Mouse (Mus musculus) intestine, embryonic 16.5 days (tissue): ENCODE data around the gene Phyhd1. TPM values are rescaled to one million over a fixed set of nuclear protein-coding genes. Genes with fewer than 3 reads are reported as not detected.

ENCODE experiments used
- ATAC-seq: fragments of 200-750 bp; cut with Nextera tagmentation; 2 replicates; pipeline ENCODE4 v1.8.0; 2017; ENCODE audit warnings: moderate TSS enrichment, moderate library complexity
- H3K27ac ChIP-seq: fragments of 300-500 bp; sonication (generic); 2 replicates; pipeline ENCODE4 v1.5.1; 2014; ENCODE audit warnings: mild to moderate bottlenecking, low read length
- H3K27me3 ChIP-seq: fragments of 300-500 bp; sonication (generic); replicated peaks from 2 replicates; pipeline ENCODE4 v1.6.1; 2014; ENCODE audit warnings: low read length, control low read depth, mixed read lengths; ENCODE audit not compliant: control insufficient read depth, insufficient read depth
- H3K36me3 ChIP-seq: fragments of 300-500 bp; sonication (generic); 2 replicates; pipeline ENCODE4 v1.6.1; 2014; ENCODE audit warnings: low read length, control low read depth; ENCODE audit not compliant: control insufficient read depth, insufficient read depth
- H3K4me1 ChIP-seq: fragments of 300-500 bp; sonication (generic); 2 replicates; pipeline ENCODE4 v1.6.1; 2014; ENCODE audit warnings: low read length, control low read depth, mixed read lengths; ENCODE audit not compliant: control insufficient read depth, insufficient read depth
- H3K4me2 ChIP-seq: fragments of 300-500 bp; sonication (generic); 2 replicates; pipeline ENCODE4 v1.6.1; 2014; ENCODE audit warnings: low read depth, low read length, control low read depth
- H3K4me3 ChIP-seq: fragments of 300-500 bp; sonication (generic); 2 replicates; pipeline ENCODE4 v1.5.1; 2014; ENCODE audit warnings: mild to moderate bottlenecking, low read length
- H3K9ac ChIP-seq: fragments of 300-500 bp; sonication (generic); 2 replicates; pipeline ENCODE4 v1.6.1; 2014; ENCODE audit warnings: low read depth, low read length
- H3K9me3 ChIP-seq: fragments of 300-500 bp; sonication (generic); 2 replicates; pipeline ENCODE4 v1.6.1; 2016; ENCODE audit warnings: low read length, control low read depth; ENCODE audit not compliant: control insufficient read depth
- WGBS: fragments of 180-500 bp; shearing (Covaris S2); extraction: QIAGEN DNeasy Blood & Tissue Kit; methylation state at CpG from one replicate; pipeline ENCODE4 v1.1.7; 2014; 5-methylcytosine and 5-hydroxymethylcytosine counted together
- polyA plus RNA-seq: library from polyadenylated mRNA; unstranded; fragments of >200 nt; fragmentation: Nextera tagmentation; extraction: Ambion mirVana; gene quantifications from 2 replicates; pipeline ENCODE4 v1.2.1, GENCODE M21; 2015

The Phyhd1 gene
- polyA plus RNA-seq, 1 experiment from 2014 or later: 10.5 TPM

DNA sequence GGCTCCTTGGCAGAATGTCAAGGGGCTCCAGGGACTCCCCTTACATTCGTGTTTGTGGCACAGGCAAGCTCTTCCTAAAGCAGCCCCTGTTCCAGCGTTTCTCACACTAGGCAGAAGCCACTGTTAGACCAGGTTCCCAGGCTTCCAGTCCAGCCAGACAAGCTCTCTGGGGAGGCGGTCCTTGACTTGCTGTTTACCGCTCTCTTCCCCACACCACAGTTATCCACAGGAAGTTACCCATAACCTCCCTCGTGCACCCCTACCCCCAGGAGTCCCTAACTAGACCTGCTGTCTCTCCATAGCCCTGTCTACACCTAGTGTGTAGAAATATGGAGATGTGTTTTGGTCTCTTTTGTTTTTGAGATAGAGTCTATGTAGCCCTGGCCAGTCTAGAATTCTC is 12.2 kb upstream of the Phyhd1 start:
- no peak overlapping the region for H3K9ac ChIP-seq
- H3K27ac ChIP-seq: no peak overlapping the region
- no peak for ATAC-seq
- H3K4me3 ChIP-seq: no peak overlapping the region
- WGBS: 85% methylated on average over 5 of the region's 5 CpGs
- H3K36me3 ChIP-seq: peaks cover 23% of the 10 kb centered on the region
- H3K4me1 ChIP-seq: peaks cover 20% of the 10 kb centered on the region
- no peaks in the 10 kb centered on the region for H3K27me3 ChIP-seq
- no peak overlapping the region for H3K4me2 ChIP-seq
- H3K9me3 ChIP-seq: no peaks in the 10 kb centered on the region

DNA sequence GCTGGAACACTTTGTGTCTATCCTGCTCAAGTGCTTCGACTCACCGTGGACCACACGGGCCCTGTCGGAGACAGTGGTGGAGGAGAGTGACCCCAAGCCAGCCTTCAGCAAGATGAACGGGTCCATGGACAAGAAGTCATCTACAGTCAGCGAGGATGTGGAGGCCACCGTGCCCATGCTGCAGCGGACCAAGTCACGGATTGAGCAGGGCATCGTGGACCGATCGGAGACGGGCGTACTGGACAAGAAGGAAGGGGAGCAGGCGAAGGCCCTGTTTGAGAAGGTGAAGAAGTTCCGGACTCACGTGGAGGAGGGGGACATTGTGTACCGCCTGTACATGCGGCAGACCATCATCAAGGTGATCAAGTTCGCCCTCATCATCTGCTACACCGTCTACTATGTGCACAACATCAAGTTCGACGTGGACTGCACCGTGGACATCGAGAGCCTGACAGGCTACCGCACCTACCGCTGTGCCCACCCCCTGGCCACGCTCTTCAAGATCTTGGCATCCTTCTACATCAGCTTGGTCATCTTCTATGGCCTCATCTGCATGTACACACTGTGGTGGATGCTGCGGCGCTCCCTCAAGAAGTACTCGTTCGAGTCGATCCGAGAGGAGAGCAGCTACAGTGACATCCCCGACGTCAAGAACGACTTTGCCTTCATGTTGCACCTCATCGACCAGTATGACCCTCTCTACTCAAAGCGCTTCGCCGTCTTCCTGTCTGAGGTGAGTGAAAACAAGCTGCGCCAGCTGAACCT is 10.2 kb upstream of the Phyhd1 start:
- WGBS: 96% methylated on average over 42 of the region's 42 CpGs
- Histone ChIP-seq H3K9ac (no peak overlapping the region), H3K27me3 (no peaks in the 10 kb centered on the region), H3K4me1 (peaks cover 18% of the 10 kb centered on the region), H3K27ac (no peak overlapping the region), H3K36me3 (peaks cover 23% of the 10 kb centered on the region), H3K4me3 (no peak overlapping the region), H3K4me2 (no peak overlapping the region), H3K9me3 (no peaks in the 10 kb centered on the region)
- ATAC-seq: no peak

DNA sequence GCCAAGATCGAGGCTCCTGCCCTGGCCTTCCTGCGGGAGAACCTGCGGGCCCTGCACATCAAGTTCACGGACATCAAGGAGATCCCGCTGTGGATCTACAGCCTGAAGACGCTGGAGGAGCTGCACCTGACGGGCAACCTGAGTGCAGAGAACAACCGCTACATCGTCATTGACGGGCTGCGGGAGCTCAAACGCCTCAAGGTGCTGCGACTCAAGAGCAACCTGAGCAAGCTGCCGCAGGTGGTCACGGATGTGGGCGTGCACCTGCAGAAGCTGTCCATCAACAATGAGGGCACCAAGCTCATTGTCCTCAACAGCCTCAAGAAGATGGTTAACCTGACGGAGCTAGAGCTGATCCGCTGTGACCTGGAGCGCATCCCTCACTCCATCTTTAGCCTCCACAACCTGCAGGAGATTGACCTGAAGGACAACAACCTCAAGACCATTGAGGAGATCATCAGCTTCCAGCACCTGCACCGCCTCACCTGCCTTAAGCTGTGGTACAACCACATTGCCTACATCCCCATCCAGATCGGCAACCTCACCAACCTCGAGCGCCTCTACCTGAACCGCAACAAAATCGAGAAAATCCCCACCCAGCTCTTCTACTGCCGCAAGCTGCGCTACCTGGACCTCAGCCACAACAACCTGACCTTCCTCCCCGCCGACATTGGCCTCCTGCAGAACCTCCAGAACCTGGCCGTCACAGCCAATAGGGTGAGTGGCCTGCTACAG is 9.2 kb upstream of the Phyhd1 start:
- peaks cover 23% of the 10 kb centered on the region for H3K36me3 ChIP-seq

DNA sequence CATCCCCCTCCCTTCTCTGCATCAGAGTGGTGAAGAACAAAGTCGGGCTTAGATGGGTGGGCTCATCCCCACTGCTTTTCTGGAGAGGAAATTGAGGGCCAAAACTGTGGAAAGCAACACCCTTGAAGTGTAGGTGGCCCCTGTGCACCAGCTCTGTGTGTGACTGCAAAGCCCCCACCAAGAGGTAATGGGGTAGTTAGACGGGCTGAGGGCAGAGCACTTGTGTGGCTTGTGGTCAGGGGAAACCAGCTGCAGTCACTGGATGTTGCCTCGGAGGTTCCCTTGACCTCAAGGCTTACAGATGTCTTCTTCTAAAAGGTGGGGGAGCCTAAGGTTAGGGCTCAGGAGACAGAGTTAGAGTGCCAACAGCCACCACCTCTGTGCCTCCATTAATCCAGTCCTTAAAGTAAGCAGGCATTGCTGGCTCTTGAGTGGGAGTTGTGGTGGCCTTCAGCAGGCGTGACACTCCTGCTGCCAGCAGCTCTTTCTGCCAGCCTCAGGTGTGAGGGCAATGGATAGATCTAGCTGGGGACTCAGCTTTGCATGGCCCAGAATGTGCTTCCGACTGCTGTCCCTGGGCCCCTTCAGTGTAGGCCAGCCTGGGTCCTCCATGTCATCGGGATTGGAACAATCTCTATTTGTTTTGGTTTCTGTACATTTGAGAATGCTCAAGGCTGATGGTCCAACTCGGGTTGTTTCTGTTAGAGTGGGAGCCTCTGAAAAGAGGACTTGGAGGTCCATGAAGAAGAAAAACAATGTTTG is 8.1 kb upstream of the Phyhd1 start:
- ATAC-seq: no peak
- H3K36me3 ChIP-seq: peaks cover 23% of the 10 kb centered on the region
- no peaks in the 10 kb centered on the region for H3K9me3 ChIP-seq
- no peak overlapping the region for H3K9ac ChIP-seq
- H3K4me2 ChIP-seq: no peak overlapping the region
- H3K4me3 ChIP-seq: no peak overlapping the region
- no peak overlapping the region for H3K27ac ChIP-seq
- peaks cover under 1% of the 10 kb centered on the region for H3K4me1 ChIP-seq
- WGBS: 81% methylated on average over 7 of the region's 7 CpGs
- H3K27me3 ChIP-seq: no peaks in the 10 kb centered on the region

More for the DNA sequence above, 9.2 kb upstream of the Phyhd1 start:
- WGBS: 96% methylated on average over 30 of the region's 30 CpGs
- no peaks in the 10 kb centered on the region for H3K9me3 ChIP-seq
- peaks cover 11% of the 10 kb centered on the region for H3K4me1 ChIP-seq
- H3K4me3 ChIP-seq: no peak overlapping the region
- no peak overlapping the region for H3K27ac ChIP-seq
- H3K4me2 ChIP-seq: no peak overlapping the region
- no peak for ATAC-seq
- H3K9ac ChIP-seq: no peak overlapping the region
- H3K27me3 ChIP-seq: no peaks in the 10 kb centered on the region

DNA sequence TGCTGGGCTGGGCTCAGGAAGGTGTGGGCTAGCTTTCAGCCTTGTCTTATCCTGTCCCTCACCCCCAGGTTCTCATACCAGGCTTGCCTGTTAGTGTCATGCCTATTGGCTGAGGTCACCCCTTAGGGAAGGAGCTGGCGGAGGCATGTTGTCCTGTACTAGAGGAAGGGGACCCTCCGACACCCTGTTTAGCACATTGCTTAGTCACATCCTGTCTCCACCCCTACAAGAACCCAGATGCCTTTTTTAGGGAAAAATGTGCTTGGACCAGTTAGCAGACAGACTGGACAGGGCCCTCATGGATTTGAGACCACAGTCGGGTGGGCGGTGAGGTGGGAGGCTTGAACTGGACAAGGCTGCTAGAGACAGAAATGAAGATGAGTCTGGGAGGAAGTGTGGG is 7.4 kb upstream of the Phyhd1 start:
- no peak overlapping the region for H3K4me2 ChIP-seq
- ATAC-seq: peak; percentile 35; the same call in 1 of the 2 replicates
- H3K27me3 ChIP-seq: no peaks in the 10 kb centered on the region
- no peak overlapping the region for H3K27ac ChIP-seq
- H3K4me3 ChIP-seq: no peak overlapping the region
- peaks cover 28% of the 10 kb centered on the region for H3K36me3 ChIP-seq
- H3K9ac ChIP-seq: no peak overlapping the region
- H3K4me1 ChIP-seq: peaks cover 3% of the 10 kb centered on the region; the same call in 1 of the 2 replicates
- no peaks in the 10 kb centered on the region for H3K9me3 ChIP-seq
- 68% methylated on average over 4 of the region's 4 CpGs for WGBS

DNA sequence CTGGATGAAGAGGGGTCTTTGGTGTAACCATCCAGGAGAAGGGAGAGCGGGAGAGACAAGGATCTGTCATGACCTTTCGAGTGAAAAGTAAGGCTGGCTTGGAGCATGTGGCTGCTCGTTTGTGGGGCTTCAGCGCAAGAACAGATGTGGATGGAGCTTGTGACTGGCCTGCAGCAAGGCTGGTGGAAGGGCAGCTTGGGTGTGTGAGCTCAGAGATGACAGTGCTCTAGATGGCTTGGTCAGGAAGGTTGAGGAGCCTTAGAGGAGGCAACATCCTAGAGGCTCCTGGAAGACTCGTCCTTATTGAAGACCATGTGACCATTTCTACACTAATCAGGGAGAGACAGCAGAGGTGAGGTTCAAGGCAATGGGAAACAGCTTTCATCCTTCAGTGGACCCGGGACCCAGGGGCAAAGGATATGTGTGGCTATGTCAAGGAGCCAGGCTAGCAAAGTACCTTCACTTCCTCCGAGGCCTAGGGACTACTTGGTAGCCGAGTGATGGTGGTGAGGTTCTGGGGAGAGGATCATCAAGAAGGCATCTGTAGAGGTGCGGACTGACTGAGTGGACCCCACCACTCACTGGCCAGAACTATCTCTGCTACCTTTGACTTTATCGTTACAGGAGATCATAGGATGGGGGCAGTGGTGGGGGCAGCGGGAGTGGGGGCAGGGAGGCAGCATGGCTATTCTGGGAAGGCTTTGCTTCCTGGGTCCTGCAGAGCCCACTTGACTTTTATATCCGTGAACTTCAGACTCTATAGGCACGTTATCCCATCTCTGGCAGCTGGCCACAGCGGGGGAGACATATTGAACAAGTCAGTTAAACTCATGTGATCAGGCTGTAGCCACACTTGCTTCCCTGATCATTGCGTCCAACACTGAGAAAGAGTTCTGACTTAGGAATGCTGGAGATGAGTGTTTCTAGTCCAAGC is 6.6 kb upstream of the Phyhd1 start:
- H3K9me3 ChIP-seq: no peaks in the 10 kb centered on the region
- H3K4me2 ChIP-seq: no peak overlapping the region
- no peak overlapping the region for H3K4me3 ChIP-seq
- no peak overlapping the region for H3K9ac ChIP-seq
- 83% methylated on average over 15 of the region's 15 CpGs for WGBS
- ATAC-seq: no peak
- no peak overlapping the region for H3K27ac ChIP-seq
- peaks cover 3% of the 10 kb centered on the region; the same call in 1 of the 2 replicates for H3K4me1 ChIP-seq
- H3K36me3 ChIP-seq: peaks cover 30% of the 10 kb centered on the region
- H3K27me3 ChIP-seq: no peaks in the 10 kb centered on the region

- H3K36me3 ChIP-seq: peaks cover 17% of the 10 kb centered on the region
- no peak overlapping the region for H3K4me2 ChIP-seq
- H3K9ac ChIP-seq: no peak overlapping the region
- H3K9me3 ChIP-seq: no peaks in the 10 kb centered on the region
- peaks cover 19% of the 10 kb centered on the region for H3K4me1 ChIP-seq
- WGBS: 88% methylated on average over 4 of the region's 4 CpGs
- ATAC-seq: no peak
- H3K27me3 ChIP-seq: no peaks in the 10 kb centered on the region
- no peak overlapping the region for H3K27ac ChIP-seq
- H3K4me3 ChIP-seq: no peak overlapping the region
Observed at GRCm38 (mm10) chr2:30261064-30261736, 4.8 kb upstream of the Phyhd1 start.

DNA sequence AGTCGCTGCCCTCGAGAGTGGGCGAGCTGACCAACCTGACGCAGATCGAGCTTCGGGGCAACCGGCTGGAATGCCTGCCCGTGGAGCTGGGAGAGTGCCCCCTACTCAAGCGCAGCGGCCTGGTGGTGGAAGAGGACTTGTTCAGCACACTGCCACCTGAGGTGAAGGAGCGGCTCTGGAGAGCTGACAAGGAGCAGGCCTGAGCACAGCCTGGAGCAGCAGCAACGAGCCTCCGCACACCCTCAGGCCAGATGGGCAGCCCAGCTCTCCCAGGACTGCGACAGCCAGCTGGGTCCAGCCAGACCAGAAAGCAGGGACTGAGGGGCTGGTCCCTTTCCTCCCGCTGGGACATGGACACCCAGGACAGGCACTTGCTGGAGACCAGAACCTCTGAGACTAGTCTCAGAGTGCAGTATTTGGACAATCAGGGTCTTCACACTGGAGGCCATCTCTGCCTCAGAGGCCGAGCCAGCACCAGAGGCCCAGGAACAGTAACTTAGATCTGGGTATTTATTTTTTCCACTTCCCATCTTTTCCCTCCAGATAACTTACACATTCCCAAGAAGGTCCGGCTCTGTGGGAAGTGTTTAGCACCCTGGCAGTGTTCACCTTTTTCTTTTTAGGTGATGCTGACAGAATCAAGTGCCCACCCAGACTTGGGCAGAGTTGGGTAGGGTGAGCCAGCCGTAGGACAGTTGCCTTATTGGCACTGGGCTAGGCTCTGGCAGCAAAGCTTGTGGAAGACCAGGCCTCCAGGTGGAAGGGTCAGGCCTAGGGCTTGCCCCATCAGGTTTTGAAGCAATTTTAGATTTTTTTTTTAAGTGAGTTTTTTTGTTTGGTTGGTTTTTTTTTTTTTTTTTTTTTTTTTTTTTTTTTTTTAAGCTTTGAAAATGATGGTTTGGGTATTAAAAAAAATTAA is 3.8 kb upstream of the Phyhd1 start:
- no peak overlapping the region for H3K4me3 ChIP-seq
- no peaks in the 10 kb centered on the region for H3K9me3 ChIP-seq
- H3K9ac ChIP-seq: no peak overlapping the region
- H3K4me2 ChIP-seq: no peak overlapping the region
- peaks cover 7% of the 10 kb centered on the region for H3K36me3 ChIP-seq
- H3K27me3 ChIP-seq: no peaks in the 10 kb centered on the region
- H3K4me1 ChIP-seq: peaks cover 27% of the 10 kb centered on the region
- 92% methylated on average over 18 of the region's 18 CpGs for WGBS
- H3K27ac ChIP-seq: no peak overlapping the region
- ATAC-seq: no peak
